Mouse (Mus musculus): ENCODE data around the gene Fmo9. TPM values are rescaled to one million over a fixed set of nuclear protein-coding genes. Genes with fewer than 3 reads are reported as not detected.

The Fmo9 gene
- polyA plus RNA-seq (2012; rRNA removed): 0.01 TPM in 1 of 2 replicates, not detected in the other

DNA sequence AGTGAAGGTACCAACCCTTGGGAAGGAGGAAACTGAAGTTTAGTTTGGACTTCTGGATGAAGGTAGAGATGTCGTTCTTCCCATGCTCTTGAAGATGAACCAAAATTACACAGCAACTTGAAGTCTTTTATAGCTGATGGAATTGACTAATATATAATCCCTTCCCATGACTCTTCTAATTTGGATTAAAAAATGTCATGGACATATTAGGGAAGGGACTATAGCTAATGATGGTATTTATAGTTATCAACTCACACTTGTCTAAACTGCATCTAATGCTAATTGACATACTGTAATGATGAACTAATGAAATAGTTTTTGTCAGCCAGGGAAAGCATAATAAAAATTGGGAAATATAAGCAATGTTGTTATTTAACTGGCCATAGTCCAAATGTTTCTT, at the start of gene Fmo9:
TSS of gene Fmo9 (minus strand) at position 101 of the 400 bp plus-strand sequence.

DNA sequence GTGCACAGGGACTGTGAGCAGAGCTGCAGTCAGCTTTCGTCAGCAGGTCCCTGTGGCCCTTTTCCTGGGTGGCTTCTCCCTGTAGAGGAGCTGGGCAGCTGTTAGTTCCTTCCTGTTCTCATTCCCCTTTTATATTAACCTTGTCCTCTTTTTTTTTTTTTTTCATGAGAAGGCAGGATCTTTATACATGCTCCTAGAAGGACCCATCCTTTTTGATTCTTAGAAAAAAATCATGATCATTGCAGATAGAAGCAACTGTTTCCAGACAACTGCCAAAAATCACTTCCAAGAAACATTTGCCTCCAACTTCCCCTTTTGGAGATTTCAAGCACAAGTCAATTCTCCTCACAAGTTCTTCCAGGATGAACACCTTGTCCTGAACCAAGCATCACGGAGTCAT, 34.1 kb downstream of the Fmo9 start, which contains the start of gene Gm4847:
TSS of gene Gm4847 (minus strand) at position 101 of the 400 bp plus-strand sequence.

Other genes starting within 250 kb of the Fmo9 start
- gene Gm4846, start 184.3 kb downstream of the Fmo9 start, polyA plus RNA-seq (2012; rRNA removed): 0.04 TPM in 1 of 2 replicates, not detected in the other
- gene Gm4847, start 34.2 kb downstream of the Fmo9 start, polyA plus RNA-seq (2012; rRNA removed): not detected in 2 replicates

Measured in central nervous system, embryonic 18 days (tissue).